Mouse (Mus musculus) bone marrow macrophage, adult 2 months (primary cell): ENCODE measurements at regions not wholly inside any gene's neighbourhood (a gene's known extent, or its start where the extent isn't known, plus 50 kb on each side); places are given as distances from the start of the nearest gene placed in this dataset.

Experiments used
- H3K27ac ChIP-seq: 2 replicates; pipeline ENCODE4 v1.5.1; 2012; ENCODE audit warnings: low read depth, low read length; ENCODE audit not compliant: insufficient read depth
- H3K4me1 ChIP-seq: 2 replicates; pipeline ENCODE4 v1.6.1; 2012; ENCODE audit warnings: low read length; ENCODE audit not compliant: control insufficient read depth, insufficient read depth
- H3K4me3 ChIP-seq: 2 replicates; pipeline ENCODE4 v1.5.1; 2012; ENCODE audit warnings: mild to moderate bottlenecking, low read length, moderate library complexity; ENCODE audit not compliant: insufficient read depth
- CTCF ChIP-seq: IDR thresholded peaks from 2 replicates; pipeline ENCODE4 v1.5.1; 2012; ENCODE audit warnings: low read depth, mild to moderate bottlenecking, low read length, moderate library complexity
- POLR2A ChIP-seq: IDR thresholded peaks from 2 replicates; pipeline ENCODE4 v1.6.1; 2012; ENCODE audit warnings: mild to moderate bottlenecking, low read depth, low read length, borderline replicate concordance

GRCm38 (mm10) chr1:77148052-77148451, 366.8 kb downstream of the Epha4 start:
- H3K27ac ChIP-seq = no peak overlapping the region
- TF ChIP-seq CTCF (no peak), POLR2A (no peak)
- no peak overlapping the region for H3K4me3 ChIP-seq
- H3K4me1 ChIP-seq = no peaks in the 10 kb centered on the region

GRCm38 (mm10) chr1:77168316-77168715, 346.6 kb downstream of the Epha4 start:
- H3K4me3 ChIP-seq = no peak overlapping the region
- TF ChIP-seq POLR2A (no peak), CTCF (no peak)
- no peak overlapping the region for H3K27ac ChIP-seq
- H3K4me1 ChIP-seq = no peaks in the 10 kb centered on the region

- TF ChIP-seq CTCF = no peak
- no peak for TF ChIP-seq POLR2A
- Histone ChIP-seq H3K4me1 (no peaks in the 10 kb centered on the region), H3K4me3 (no peak overlapping the region), H3K27ac (no peak overlapping the region)
Measured at GRCm38 (mm10) chr1:77172463-77172862, 342.4 kb downstream of the Epha4 start.

- Histone ChIP-seq H3K4me3 (no peak overlapping the region), H3K27ac (no peak overlapping the region), H3K4me1 (no peaks in the 10 kb centered on the region)
- TF ChIP-seq CTCF (no peak), POLR2A (no peak)
Measured at GRCm38 (mm10) chr1:77174801-77175200, 340.1 kb downstream of the Epha4 start.

- no peak overlapping the region for H3K27ac ChIP-seq
- H3K4me1 ChIP-seq = no peaks in the 10 kb centered on the region
- no peak overlapping the region for H3K4me3 ChIP-seq
- TF ChIP-seq CTCF (no peak), POLR2A (no peak)
Measured at GRCm38 (mm10) chr1:77175214-77175613, 339.7 kb downstream of the Epha4 start.

- no peak overlapping the region for H3K4me3 ChIP-seq
- no peak overlapping the region for H3K27ac ChIP-seq
- no peaks in the 10 kb centered on the region for H3K4me1 ChIP-seq
- TF ChIP-seq CTCF (no peak), POLR2A (no peak)
Measured at GRCm38 (mm10) chr1:77176516-77176915, 338.4 kb downstream of the Epha4 start.

- Histone ChIP-seq H3K4me1 (no peaks in the 10 kb centered on the region), H3K27ac (no peak overlapping the region), H3K4me3 (no peak overlapping the region)
- TF ChIP-seq POLR2A = no peak
- no peak for TF ChIP-seq CTCF
Measured at GRCm38 (mm10) chr1:77183965-77184364, 330.9 kb downstream of the Epha4 start.

GRCm38 (mm10) chr1:77190141-77190540, 324.7 kb downstream of the Epha4 start:
- Histone ChIP-seq H3K4me1 (no peaks in the 10 kb centered on the region), H3K27ac (no peak overlapping the region), H3K4me3 (no peak overlapping the region)
- TF ChIP-seq POLR2A (no peak), CTCF (no peak)

GRCm38 (mm10) chr1:77201321-77201917, 313.5 kb downstream of the Epha4 start:
- Histone ChIP-seq H3K4me3 (no peak overlapping the region), H3K27ac (no peak overlapping the region)
- TF ChIP-seq POLR2A = no peak
- no peak for TF ChIP-seq CTCF

GRCm38 (mm10) chr1:77202948-77203347, 311.9 kb downstream of the Epha4 start:
- Histone ChIP-seq H3K4me1 (no peaks in the 10 kb centered on the region), H3K4me3 (no peak overlapping the region), H3K27ac (no peak overlapping the region)
- no peak for TF ChIP-seq CTCF
- TF ChIP-seq POLR2A = no peak

More at GRCm38 (mm10) chr1:77201321-77201917, 313.5 kb downstream of the Epha4 start:
- no peaks in the 10 kb centered on the region for H3K4me1 ChIP-seq
